Mouse (Mus musculus) left cerebral cortex, adult 18-20 months (tissue): Measurements from ENCODE around the gene Zscan5b. TPM values are rescaled to one million over a fixed set of nuclear protein-coding genes. Genes with fewer than 3 reads are reported as not detected.
A peak's percentile ranks its signal among the peaks of the same experiment; 100 is the strongest.
"Not testable (repeated sequence)": the region's sequence is repeated elsewhere in the genome, so short reads cannot be mapped to it uniquely, and the experiment has no call there.

Experiments used
- DNase-seq, 2 experiments: peaks; one replicate each; pipeline ENCODE4 v3.0.0; 2021 to 2022; ENCODE audit warnings: low spot score in 2 of 2, mixed read lengths in 1 of 2
- long read RNA-seq, 2 experiments: library from polyadenylated mRNA; stranded (forward); transcript quantifications; one replicate each; pipeline ENCODE4 v2.0.0; 2021
- total RNA-seq, 2 experiments: library from RNA; stranded (reverse); gene quantifications; 2 replicates each; pipeline ENCODE4 v1.2.3; 2021

The Zscan5b gene
- not detected for total RNA-seq
- long read RNA-seq, experiment 1: 0 reads
- long read RNA-seq, experiment 2: 0 reads

DNA sequence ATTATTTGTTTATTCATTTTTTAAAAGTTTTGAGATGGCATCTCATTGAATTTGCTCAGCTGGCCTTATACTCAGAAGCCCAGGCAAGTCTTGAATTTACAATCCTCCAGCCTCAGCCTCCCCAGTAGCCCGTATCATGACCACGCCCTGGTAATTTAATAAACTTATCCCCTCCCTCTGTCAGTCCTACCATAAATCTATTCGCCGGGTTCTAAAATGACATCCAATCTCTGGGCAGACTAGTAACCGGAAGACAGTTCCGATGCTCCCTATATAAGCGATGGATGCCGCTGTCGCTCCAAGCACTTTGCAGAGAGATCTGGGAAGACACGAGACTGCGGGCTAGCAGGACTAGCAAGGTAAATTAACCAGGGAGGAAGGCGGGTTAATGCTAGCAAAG is at the start of gene Zscan5b:
Gene Zscan5b (plus strand): TSS at position 301 of the 400 bp plus-strand sequence.
- DNase-seq: no peak

DNA sequence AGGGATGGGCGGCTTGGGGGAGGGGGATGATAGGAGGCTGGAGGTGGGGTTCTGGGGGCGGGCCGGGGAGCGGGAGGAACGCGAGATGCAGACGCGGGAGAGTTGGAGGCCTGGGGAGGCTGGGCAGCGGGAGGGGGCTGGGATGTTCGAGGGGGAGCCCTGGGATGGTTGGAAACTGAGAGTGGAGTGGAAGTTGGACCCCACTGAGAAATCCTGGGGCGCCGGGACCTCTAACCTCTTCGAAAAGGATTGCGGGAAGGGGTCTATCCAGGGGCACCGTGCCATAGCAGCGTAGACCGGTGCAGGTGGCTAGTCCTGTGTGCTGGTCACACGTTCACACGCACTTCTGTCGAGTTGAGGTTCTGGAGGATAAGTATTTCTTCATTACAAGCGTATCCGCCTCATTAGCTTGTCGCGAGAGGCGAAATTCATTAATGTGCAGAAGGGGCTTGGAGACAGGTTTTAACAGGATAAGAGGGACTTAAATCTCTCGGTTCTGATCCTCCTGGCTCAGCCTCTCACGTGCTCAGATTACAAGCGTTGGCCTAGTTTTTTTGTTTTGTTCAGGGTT is 49.3 kb upstream of the Zscan5b start:
- DNase-seq: no peak

GRCm38 (mm10) chr7:6173872-6174271 is 48.2 kb upstream of the Zscan5b start:
- DNase-seq: no peak

- not testable (repeated sequence) for DNase-seq
These were observed 47.6 kb upstream of the Zscan5b start for GRCm38 (mm10) chr7:6174365-6174987.

GRCm38 (mm10) chr7:6179013-6179412 is 43.1 kb upstream of the Zscan5b start:
- DNase-seq: no peak

- DNase-seq: no peak
These were observed 39.2 kb upstream of the Zscan5b start for GRCm38 (mm10) chr7:6182882-6183281.

DNA sequence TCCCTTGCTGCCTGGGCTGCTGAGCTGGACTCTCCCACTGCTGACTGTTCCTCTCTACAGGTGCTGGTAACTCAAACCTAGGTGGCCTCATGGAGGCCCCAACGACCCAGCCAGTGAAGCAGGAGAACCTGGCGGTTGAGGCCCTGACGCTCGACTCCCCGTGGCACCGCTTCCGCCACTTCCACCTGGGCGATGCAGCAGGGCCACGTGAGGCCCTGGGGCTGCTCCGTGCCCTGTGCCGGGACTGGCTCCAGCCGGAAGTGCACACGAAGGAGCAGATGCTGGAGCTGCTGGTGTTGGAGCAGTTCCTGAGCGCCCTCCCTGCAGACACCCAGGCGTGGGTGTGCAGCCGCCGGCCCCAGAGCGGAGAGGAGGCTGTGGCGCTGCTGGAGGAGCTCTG is 38.3 kb upstream of the Zscan5b start:
- DNase-seq: peak; percentile 9 to 22

- DNase-seq: no peak
These were observed 37.6 kb upstream of the Zscan5b start for GRCm38 (mm10) chr7:6184521-6184920.

- DNase-seq: no peak
These were observed 36.7 kb upstream of the Zscan5b start for GRCm38 (mm10) chr7:6185391-6185790.

DNA sequence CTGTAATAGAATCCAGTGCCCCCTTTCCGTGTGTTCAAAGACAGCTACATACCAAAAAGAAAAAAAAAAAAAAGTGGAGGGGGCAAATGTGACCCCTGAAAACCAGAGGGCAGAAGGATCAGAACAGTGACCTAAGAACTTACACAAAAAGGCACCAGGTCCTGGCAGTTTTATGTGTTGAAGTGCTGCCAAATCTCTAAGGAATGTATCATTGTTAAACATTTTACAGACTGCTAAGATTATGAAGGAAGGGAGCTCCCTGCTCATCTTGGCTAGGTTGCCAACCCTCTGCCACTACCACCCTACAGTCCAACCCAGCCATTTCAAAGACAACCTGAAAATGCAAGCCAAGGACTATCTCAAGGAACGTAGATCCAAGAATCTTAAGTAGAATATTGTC is 35.9 kb upstream of the Zscan5b start:
- DNase-seq: no peak

DNA sequence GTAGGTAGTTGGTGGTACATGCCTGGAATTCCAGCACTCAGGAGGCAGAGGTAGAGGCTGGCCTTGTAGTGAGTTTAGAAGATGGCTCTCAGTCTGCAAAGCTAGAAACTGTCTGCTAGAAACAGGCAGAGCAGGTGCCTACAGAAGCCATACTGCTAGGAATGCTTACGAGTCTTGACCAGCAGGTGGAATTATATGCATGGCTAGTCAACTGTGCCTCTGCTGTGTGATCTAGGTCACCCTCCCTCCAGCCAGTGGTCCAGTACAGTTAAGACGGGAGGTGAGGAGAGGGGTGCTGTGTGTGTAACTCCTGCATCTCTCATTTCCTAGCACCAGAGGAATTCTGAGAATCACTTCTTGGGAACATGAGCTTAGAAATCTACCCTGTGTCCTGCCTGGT is 35.3 kb upstream of the Zscan5b start:
- DNase-seq: no peak

- DNase-seq: no peak
These were observed 32.5 kb upstream of the Zscan5b start for GRCm38 (mm10) chr7:6189542-6189941.

- DNase-seq: peak; percentile 76 to 87
These were observed 30.7 kb upstream of the Zscan5b start for GRCm38 (mm10) chr7:6191376-6191775.

DNA sequence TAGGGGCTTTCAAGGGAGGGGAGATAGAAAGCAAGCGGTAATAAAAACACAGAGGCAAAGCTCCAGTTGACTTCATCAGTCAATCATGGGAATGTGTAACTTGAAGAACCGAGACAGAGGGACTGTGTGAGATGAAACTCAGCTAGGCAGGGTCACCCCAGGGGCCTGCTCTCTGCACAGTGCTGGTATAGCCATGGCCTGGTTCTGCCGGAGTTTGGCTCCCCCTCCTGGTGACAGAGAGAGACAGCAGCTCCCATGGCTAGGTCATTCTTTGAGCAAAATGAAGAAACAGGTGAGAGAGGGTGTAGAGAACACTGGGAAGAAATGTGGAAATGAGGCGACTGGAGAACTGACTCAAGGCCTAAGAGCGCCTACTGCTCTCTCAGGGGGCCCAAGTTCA is 27.9 kb upstream of the Zscan5b start:
- DNase-seq: peak; percentile 62 to 68

DNA sequence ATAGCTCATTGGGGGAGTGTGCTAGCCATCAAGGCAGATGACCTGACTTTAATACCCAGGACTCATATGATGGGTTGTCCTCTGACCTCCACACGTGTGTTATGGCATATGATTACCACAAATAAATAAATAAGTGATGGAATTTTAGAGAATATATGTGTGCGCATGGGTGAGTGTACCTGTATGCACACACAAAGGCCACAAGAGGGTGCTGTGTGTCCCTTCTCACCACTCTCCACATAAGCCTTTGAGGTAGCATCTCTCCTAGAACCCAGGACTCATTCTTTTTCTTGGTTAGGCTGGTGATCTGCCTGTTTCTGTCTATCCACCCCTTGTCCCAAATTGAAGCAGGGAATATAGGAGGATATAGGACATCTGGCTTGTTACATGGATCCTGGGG is 26.3 kb upstream of the Zscan5b start:
- no peak for DNase-seq

DNA sequence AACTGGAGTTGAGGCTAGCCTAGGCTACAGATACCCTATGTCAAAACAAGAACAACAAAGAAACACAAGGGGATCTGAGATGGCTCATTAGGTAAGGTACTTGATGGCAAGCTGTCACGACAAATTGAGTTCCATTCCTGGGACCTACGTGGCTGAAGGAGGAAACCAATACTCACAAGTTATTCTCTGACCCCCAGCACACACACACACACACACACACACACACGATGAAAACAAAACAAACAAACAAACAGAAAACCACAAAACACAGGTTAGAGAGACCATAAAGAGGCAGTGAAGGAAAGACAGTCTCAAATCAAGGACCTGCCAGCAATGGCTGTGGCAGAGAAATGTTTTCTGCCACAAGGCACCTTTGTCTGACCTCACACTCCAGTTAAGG is 25.3 kb upstream of the Zscan5b start, which contains the start of gene Galp:
Gene Galp (plus strand): TSS at position 301 of the 400 bp plus-strand sequence.
- DNase-seq: no peak

DNA sequence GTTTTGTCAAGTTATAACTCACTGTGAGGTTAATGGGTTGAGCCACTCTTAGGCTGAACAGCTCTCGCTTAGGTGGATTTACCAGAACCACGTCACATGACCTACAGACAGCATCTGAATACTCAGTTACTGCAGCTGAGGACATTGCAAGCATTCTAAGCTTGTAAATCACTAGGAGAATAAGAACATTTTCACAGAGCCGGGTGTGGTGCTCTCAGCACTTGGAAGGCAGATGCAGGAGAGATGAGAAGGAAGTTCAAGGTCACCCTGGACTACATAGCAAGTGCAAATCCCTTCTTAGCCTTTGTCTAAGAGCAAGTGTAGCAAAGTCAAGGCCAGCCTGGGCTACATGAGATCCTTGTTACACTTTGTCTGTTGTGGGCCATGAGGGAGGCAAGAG is 17.9 kb upstream of the Zscan5b start:
- DNase-seq: no peak

GRCm38 (mm10) chr7:6213144-6213543 is 8.9 kb upstream of the Zscan5b start:
- DNase-seq: peak in 1 of 2 experiments; percentile 43

DNA sequence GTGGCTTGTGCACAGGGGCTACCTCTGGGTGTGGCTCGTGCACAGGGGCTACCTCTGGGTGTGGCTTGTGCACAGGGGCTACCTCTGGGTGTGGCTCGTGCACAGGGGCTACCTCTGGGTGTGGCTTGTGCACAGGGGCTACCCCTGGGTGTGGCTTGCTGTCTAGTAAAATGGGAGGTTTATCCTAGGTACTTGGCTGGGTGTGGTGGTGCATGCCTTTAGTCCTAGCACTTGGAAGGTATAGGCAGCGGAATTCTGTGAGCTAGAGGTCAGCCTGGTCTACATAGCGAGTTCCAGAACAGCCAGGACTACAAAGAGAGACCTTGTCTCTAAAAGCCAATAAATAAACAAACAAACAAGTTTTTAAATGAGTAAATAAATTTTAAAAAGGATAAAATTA is 7.4 kb upstream of the Zscan5b start:
- DNase-seq: not testable (repeated sequence)

- no peak for DNase-seq
These were observed 1.9 kb upstream of the Zscan5b start for GRCm38 (mm10) chr7:6220147-6220546.

DNA sequence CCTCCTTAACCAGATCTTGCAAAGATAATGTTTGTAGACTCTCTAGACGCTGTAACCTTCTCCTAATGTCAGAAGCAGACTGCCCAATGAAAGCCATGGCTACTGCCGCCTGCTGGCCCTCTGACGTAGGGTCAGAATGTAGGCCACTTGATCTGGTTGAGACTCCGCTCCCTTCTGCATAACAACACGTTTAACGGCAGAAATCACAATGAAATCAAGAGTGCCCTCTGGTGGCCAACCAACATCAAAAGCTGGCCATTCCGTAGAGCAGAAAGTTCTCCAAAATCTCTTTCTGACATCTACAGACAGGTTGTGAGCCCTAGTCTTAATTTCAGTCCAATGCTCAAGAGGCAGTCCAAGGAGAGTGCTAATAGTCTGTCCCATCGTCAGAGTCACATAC is 6.4 kb downstream of the Zscan5b start:
- DNase-seq: peak; percentile 3 to 10

- no peak for DNase-seq
These were observed 17.7 kb downstream of the Zscan5b start for GRCm38 (mm10) chr7:6239787-6240186.

DNA sequence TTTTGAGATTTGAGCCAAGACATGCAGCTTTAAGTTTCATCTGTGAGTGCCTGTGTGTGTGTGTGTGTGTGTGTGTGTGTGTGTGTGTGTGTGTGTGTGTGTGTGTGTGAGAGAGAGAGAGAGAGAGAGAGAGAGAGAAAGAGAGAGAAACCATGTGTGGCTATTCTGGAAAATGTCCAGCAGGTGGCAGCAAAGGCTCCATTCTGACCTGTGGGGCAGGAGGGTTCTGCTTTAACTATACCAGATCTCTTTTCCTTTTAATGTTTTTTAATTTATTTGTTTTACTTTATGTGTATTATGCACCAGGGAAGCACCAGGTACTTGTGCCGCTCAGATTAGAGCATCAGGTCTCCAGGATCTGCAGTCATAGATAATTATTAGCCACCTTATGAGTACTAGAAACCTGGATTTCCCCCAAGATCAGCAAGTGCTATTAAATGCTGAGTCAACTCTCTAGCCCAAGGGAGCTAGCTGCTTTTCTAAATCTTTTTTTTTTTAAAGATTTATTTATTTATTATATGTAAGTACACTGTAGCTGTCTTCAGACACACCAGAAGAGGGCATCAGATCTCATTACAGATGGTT is 18.9 kb downstream of the Zscan5b start:
- DNase-seq: peak; percentile 25 to 47
